Mouse (Mus musculus) testis, adult 2 months (tissue): ENCODE measurements around the gene Usp16. TPM values are rescaled to one million over a fixed set of nuclear protein-coding genes. Genes with fewer than 3 reads are reported as not detected.

Experiments
- H3K27ac ChIP-seq: fragments of 200-500 bp; 2 replicates; pipeline ENCODE4 v1.5.1; 2012; ENCODE audit warnings: low read depth, low read length; ENCODE audit not compliant: control insufficient read depth, insufficient read depth
- H3K27me3 ChIP-seq: fragments of 200-500 bp; 2 replicates; pipeline ENCODE4 v1.6.1; 2012; ENCODE audit warnings: mild to moderate bottlenecking, low read length, moderate library complexity; ENCODE audit not compliant: control insufficient read depth, insufficient read depth
- H3K36me3 ChIP-seq: fragments of 200-500 bp; 2 replicates; pipeline ENCODE4 v1.6.1; 2012; ENCODE audit warnings: mild to moderate bottlenecking, low read length; ENCODE audit not compliant: control insufficient read depth, insufficient read depth
- H3K4me1 ChIP-seq: fragments of 200-500 bp; 2 replicates; pipeline ENCODE4 v1.6.1; 2012; ENCODE audit warnings: low read length; ENCODE audit not compliant: control insufficient read depth, insufficient read depth
- H3K4me3 ChIP-seq: fragments of 200-500 bp; 2 replicates; pipeline ENCODE4 v1.5.1; 2012; ENCODE audit warnings: low read depth, mild to moderate bottlenecking, low read length, moderate library complexity, mixed read lengths; ENCODE audit not compliant: control insufficient read depth
- CTCF ChIP-seq: fragments of 200-500 bp; IDR thresholded peaks from 2 replicates; pipeline ENCODE4 v1.5.1; 2012; ENCODE audit warnings: low read depth, mild to moderate bottlenecking, inconsistent platforms, low read length, moderate library complexity; ENCODE audit not compliant: control insufficient read depth, insufficient read depth, insufficient replicate concordance
- POLR2A ChIP-seq: fragments of 200-500 bp; IDR thresholded peaks from 2 replicates; pipeline ENCODE4 v1.6.1; 2012; ENCODE audit warnings: low read depth, mild to moderate bottlenecking, inconsistent platforms, low read length, moderate library complexity; ENCODE audit not compliant: control insufficient read depth
- polyA plus RNA-seq: library from polyadenylated mRNA; depleted of rRNA; stranded (reverse); fragments of >200 nt; gene quantifications from 2 replicates; pipeline ENCODE4 v1.2.3, GENCODE M21; 2012

Usp16 gene
- polyA plus RNA-seq, 1 experiment, result 79.6 TPM

DNA sequence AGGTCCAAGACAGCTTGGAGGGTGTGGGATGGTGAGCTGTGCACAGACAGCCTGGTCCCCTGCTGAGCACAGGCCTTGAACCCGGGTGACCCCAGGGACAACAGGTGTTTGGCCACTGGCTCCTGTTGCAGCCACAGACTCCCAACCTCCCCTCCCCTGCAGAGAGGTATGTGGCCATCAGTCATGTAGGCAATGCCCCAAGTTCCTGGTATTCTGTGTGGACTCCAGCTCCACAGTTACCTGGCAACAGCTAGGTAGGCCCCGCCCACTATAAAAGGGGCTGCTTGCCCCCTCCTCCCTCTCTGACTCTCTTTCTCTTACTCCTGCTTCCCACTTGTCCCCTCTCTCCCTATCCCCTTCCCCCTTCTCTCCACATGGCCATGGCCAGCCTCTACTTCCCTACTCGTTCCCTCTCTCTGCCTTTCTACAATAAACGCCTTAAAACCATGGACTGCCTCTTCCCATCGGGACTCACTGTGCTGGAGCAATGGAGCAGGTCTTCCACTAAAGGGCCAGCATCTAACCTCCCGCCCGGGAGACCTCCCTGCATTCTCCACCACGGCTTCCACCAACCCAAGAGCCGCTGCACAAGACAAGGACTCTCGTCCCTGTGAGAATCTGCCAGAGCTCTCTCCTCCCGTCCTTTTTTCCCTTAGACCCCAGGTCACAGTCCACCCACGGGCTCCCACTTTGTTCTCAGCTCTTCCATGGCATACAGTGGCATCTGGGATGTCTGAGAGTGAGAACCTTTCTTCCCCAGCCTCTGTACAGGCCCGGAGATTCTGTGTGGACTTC lies 18.9 kb upstream of the Usp16 start:
- Histone ChIP-seq H3K27ac (no peak overlapping the region), H3K4me1 (peaks cover 7% of the 10 kb centered on the region), H3K27me3 (no peaks in the 10 kb centered on the region), H3K36me3 (no peaks in the 10 kb centered on the region), H3K4me3 (peak overlapping the region; percentile 56)
- TF ChIP-seq POLR2A (0 out of 2 replicates have a peak, but pooled peaks have one; percentile 11), CTCF (no peak)

DNA sequence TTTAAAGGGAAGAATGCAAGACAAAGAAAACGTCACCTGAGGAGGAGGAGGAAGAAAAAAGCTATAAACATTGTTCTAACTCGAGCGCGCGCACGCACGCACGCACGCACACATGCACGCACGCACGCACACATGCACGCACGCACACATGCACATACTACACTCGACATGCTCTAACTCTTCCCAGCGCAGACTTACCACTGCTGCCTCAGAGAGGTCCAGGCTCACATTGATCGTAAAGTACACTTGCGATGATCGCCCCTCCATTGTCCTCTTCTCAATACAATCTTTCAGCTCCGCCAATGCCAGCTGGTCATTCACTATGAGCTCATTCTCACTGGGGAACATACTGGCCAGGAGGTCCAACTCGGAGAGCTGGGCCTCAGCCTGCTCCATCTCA lies 17.4 kb upstream of the Usp16 start:
- TF ChIP-seq POLR2A, result no peak
- TF ChIP-seq CTCF, result no peak
- Histone ChIP-seq H3K4me3 (peak overlapping the region; percentile 7; the same call in 1 of the 2 replicates), H3K4me1 (peaks cover 13% of the 10 kb centered on the region), H3K27ac (no peak overlapping the region), H3K36me3 (no peaks in the 10 kb centered on the region), H3K27me3 (no peaks in the 10 kb centered on the region)

DNA sequence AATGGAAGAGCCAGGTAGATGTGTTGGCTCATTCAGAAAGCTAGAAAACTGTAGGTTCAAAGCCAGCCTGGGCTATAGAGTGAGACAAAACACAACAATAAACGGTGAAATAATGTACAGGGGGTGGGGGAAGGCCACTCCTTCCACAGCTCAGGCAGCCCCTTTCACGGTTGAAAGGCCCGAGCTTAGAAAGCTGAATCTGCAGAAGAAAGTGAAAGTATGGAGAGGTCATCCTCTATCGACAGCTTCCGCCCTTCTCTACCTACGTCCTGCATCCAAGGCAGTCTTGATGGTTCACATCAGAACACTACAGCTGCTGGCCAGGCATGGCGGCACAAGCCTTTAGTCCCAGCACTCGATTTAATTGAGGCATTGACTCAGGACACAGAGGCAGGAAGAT lies 15.8 kb upstream of the Usp16 start:
- Histone ChIP-seq H3K27ac (no peak overlapping the region), H3K36me3 (no peaks in the 10 kb centered on the region), H3K4me1 (peaks cover 13% of the 10 kb centered on the region), H3K27me3 (no peaks in the 10 kb centered on the region), H3K4me3 (no peak overlapping the region)
- TF ChIP-seq POLR2A, result no peak
- TF ChIP-seq CTCF, result no peak

DNA sequence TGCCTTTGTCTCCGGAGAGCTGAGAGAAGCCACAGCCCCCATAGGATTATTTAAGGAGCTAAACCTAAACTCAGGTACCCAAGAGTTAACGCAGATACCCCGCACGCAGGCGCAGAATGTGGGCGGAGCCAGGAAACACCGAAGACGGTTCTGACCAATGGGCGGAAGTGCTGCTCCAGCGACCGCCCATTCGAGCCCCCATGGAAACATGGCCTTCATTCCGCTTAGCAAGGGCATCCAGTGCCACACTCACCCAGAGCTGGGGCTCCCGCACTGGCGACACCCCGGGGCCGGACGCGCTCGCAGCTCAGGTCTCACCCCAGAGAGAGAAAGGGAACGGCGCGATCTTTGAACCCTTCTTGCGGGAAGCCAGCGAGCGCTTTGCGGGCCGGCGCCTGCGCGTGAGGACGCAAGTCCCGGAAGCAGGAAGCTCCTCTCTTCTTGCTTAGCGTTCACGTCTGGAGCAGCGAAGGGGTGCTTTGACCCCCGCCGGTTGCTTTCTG lies 14.3 kb upstream of the Usp16 start, which contains the start of gene Rwdd2b:
Rwdd2b (minus strand) TSS at position 390 of the 503 bp plus-strand sequence.
- Histone ChIP-seq H3K4me3 (peak within 1 kb of the TSS; percentile 100), H3K27me3 (no peaks in the 10 kb centered on the region), H3K36me3 (no peaks in the 10 kb centered on the region), H3K4me1 (peaks cover 13% of the 10 kb centered on the region), H3K27ac (peak within 1 kb of the TSS; percentile 99)
- TF ChIP-seq POLR2A, result peak; percentile 89; the same call in 1 of the 2 replicates
- TF ChIP-seq CTCF, result no peak

DNA sequence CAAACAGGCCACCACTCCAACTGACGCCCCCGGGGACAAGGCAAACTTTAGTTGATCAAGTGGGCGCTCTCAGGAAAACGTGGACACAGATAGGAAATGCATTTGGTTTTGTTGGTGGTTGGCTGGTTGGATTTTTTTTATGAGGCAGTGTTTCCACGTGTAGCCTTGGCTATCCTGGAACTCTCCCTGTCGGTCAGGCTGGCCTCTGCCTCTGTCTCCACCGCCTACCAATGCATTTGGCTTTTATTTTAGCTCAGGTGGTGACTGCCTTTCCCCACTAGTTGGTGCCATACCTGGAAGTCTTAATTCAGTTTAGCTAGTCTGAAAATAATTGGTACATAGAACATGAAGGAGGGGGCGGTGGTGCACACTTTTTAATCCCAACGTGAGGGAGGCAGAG lies 13.4 kb upstream of the Usp16 start:
- Histone ChIP-seq H3K4me1 (peaks cover 11% of the 10 kb centered on the region), H3K4me3 (peak overlapping the region; percentile 100), H3K27me3 (no peaks in the 10 kb centered on the region), H3K36me3 (no peaks in the 10 kb centered on the region), H3K27ac (no peak overlapping the region)
- TF ChIP-seq POLR2A (no peak), CTCF (no peak)

DNA sequence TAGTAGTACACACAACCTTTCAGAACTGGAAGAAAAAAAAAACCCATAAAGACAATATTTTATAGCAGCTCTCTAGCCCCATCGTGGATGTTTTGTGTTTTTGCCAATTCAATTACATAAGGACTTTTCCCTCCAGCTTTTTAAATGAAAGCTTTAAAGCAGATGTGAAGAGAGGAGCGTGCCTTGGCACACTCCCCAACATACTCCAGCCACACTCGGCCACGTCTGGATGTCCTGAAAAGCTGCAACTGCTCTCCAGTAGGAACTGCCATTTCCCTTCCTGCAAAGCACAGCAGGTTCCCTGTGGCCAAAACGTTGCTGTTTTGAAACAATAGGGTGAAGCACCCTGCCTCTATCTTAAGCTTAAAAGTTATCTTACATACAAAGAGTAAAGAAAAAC lies 12.2 kb upstream of the Usp16 start:
- Histone ChIP-seq H3K4me3 (no peak overlapping the region), H3K36me3 (no peaks in the 10 kb centered on the region), H3K27ac (no peak overlapping the region), H3K4me1 (peaks cover 8% of the 10 kb centered on the region), H3K27me3 (no peaks in the 10 kb centered on the region)
- no peak for TF ChIP-seq POLR2A
- no peak for TF ChIP-seq CTCF

DNA sequence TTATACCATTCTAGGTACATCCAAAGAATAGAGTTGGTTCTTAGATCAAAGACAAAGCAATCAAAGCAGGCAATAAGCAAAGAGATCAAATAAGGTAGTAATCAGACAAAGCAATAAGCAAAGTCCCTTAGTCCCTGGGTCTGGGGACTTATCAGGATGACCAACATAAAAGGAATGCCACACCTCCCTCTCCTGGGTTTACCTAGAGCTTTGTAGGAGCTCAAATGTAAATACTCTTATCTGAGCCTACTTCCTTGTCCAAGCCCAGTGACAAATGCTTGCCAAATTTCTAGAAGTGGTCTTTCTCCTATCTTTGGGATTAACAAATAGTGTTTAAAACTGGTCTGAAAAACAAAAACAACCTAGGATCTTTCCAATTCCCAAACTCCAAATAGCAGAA lies 11.3 kb upstream of the Usp16 start:
- Histone ChIP-seq H3K27ac (no peak overlapping the region), H3K36me3 (no peaks in the 10 kb centered on the region), H3K4me3 (no peak overlapping the region), H3K27me3 (no peaks in the 10 kb centered on the region), H3K4me1 (peaks cover 8% of the 10 kb centered on the region)
- TF ChIP-seq POLR2A (no peak), CTCF (no peak)

DNA sequence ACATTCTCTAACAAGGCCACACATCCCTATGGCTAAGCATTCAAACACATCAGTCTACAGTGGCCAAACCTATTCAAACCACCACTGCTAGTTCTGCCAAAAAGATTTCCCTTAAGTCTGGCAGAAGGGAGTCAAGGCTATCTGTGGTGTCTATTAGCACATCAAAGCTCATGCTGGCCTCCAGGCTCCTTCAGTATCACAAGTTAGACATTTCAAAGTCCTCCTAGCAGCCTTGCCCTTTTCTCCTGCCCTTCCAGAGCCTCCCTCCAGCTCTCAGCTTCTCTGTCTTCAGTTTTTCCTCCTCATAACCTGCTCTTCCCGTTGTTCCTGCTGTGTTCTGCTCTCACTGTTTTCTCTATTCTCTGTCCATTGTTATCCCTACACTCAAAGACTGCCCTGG lies 10.4 kb upstream of the Usp16 start:
- no peaks in the 10 kb centered on the region for H3K27me3 ChIP-seq
- TF ChIP-seq POLR2A (no peak), CTCF (no peak)
- no peaks in the 10 kb centered on the region for H3K36me3 ChIP-seq
- H3K27ac ChIP-seq, result no peak overlapping the region
- peaks cover 8% of the 10 kb centered on the region for H3K4me1 ChIP-seq
- H3K4me3 ChIP-seq, result no peak overlapping the region
